Mouse (Mus musculus) heart, embryonic 14.5 days (tissue): ENCODE data around the gene Ipo8. TPM values are rescaled to one million over a fixed set of nuclear protein-coding genes. Genes with fewer than 3 reads are reported as not detected.

Experiments used
- ATAC-seq: fragments of 200-750 bp; cut with Nextera tagmentation; 2 replicates; pipeline ENCODE4 v1.8.0; 2017; ENCODE audit warnings: low read depth, moderate TSS enrichment; ENCODE audit not compliant: insufficient number of reproducible peaks, insufficient read depth, low FRiP score
- H3K27ac ChIP-seq, 2 experiments: fragments of 200-500 bp in 1 of 2; fragments of 300-500 bp in 1 of 2; sonication (generic) in 1 of 2; replicated peaks in 1 of 2; 2 replicates each; pipeline ENCODE4 v1.5.1; 2012 to 2014; ENCODE audit warnings: low read depth in 2 of 2, low read length in 2 of 2, control low read depth in 1 of 2, mild to moderate bottlenecking in 1 of 2, mixed read lengths in 1 of 2; ENCODE audit not compliant: control insufficient read depth in 1 of 2, insufficient read depth in 1 of 2
- H3K27me3 ChIP-seq: fragments of 300-500 bp; sonication (generic); 2 replicates; pipeline ENCODE4 v1.6.1; 2014; ENCODE audit warnings: mild to moderate bottlenecking, low read length, control low read depth; ENCODE audit not compliant: control insufficient read depth, insufficient read depth
- H3K36me3 ChIP-seq: fragments of 300-500 bp; sonication (generic); 2 replicates; pipeline ENCODE4 v1.6.1; 2014; ENCODE audit warnings: mild to moderate bottlenecking, control low read depth, low read length, mixed read lengths; ENCODE audit not compliant: control insufficient read depth, insufficient read depth
- H3K4me1 ChIP-seq, 2 experiments: fragments of 200-500 bp in 1 of 2; fragments of 300-500 bp in 1 of 2; sonication (generic) in 1 of 2; 2 replicates each; pipeline ENCODE4 v1.6.1; 2012 to 2014; ENCODE audit warnings: low read length in 2 of 2, control low read depth in 1 of 2, mixed read lengths in 1 of 2; ENCODE audit not compliant: control insufficient read depth in 2 of 2, insufficient read depth in 2 of 2
- H3K4me2 ChIP-seq: fragments of 300-500 bp; sonication (generic); 2 replicates; pipeline ENCODE4 v1.6.1; 2014; ENCODE audit warnings: mild to moderate bottlenecking, low read length
- H3K4me3 ChIP-seq, 2 experiments: fragments of 200-500 bp in 1 of 2; fragments of 300-500 bp in 1 of 2; sonication (generic) in 1 of 2; 2 replicates each; pipeline ENCODE4 v1.5.1; 2012 to 2014; ENCODE audit warnings: low read length in 2 of 2, mild to moderate bottlenecking in 2 of 2, control low read depth in 1 of 2, low read depth in 1 of 2, moderate library complexity in 1 of 2; ENCODE audit not compliant: control insufficient read depth in 1 of 2, insufficient read depth in 1 of 2
- H3K9ac ChIP-seq: fragments of 300-500 bp; sonication (generic); 2 replicates; pipeline ENCODE4 v1.6.1; 2014; ENCODE audit warnings: mild to moderate bottlenecking, low read length
- H3K9me3 ChIP-seq: fragments of 300-500 bp; sonication (generic); 2 replicates; pipeline ENCODE4 v1.6.1; 2016; ENCODE audit warnings: low read length, control low read depth; ENCODE audit not compliant: control insufficient read depth
- WGBS: fragments of 180-500 bp; shearing (Covaris S2); extraction: QIAGEN DNeasy Blood & Tissue Kit; methylation state at CpG from one replicate; pipeline ENCODE4 v1.1.7; 2014; 5-methylcytosine and 5-hydroxymethylcytosine counted together
- polyA plus RNA-seq: library from polyadenylated mRNA; unstranded; fragments of >200 nt; fragmentation: Nextera tagmentation; extraction: Ambion mirVana; gene quantifications from 2 replicates; pipeline ENCODE4 v1.2.1, GENCODE M21; 2014

Gene Ipo8
- polyA plus RNA-seq, 1 experiment from 2014 or later, result 17.7 TPM

DNA sequence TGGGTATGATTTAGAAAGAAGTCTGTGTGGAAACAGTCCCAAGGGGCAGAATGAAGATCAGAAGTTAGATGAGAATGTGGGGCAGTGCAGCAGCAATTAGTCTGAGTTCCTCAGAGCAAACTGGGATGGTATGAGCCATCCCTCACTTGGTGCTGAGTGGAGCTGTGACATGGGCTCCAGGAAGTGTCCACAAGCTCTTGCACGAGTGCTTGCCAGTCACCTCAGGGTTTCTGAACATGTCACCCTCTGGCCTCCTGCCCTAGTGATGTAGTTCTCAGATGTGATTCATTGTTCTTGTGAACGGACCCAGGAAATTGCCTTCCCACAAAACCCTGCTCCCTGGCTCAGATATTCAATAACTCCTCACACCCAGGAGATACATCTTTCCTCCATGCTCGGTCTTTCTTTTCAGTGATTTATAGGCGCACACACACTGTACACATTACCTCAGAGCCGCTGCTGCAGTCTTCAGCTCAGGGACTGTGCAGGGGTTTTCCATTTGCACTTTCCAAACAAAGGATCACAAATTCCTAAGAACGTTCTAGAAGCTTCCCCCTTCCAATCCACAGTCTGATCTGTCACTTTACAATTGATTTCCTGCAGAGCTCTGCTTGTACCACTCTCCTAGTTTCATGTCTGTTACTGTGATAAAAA is 103.3 kb downstream of the Ipo8 start:
- Histone ChIP-seq H3K27me3 (no peaks in the 10 kb centered on the region), H3K4me1 (peaks cover 2 to 4% of the 10 kb centered on the region in 2 experiments; a peak in 2 of 4 replicates), H3K9me3 (no peaks in the 10 kb centered on the region), H3K27ac (no peak overlapping the region), H3K4me3 (no peak overlapping the region), H3K36me3 (no peaks in the 10 kb centered on the region), H3K9ac (no peak overlapping the region), H3K4me2 (no peak overlapping the region)
- 57% methylated on average over 6 of the region's 6 CpGs for WGBS
- no peak for ATAC-seq

DNA sequence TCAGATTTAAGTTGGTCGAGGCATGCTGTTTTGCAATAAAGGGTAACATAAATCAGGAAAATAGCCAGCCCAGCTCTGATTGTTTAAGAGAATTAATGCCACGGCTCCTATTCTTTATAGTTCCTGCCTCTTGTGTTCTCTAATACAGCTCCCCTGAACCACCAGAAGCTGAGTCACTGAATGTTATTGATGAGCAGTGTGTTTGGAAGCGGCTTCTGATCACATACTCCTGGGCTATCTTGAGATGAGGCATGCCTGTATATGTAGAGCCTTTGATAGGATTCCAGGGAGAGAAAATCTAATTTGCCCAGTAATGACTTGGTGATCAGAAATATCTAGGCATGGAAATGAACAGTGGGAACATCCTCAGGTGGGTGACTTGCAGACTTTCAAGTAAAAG is 106.8 kb downstream of the Ipo8 start:
- Histone ChIP-seq H3K36me3 (no peaks in the 10 kb centered on the region), H3K27ac (no peak overlapping the region), H3K27me3 (no peaks in the 10 kb centered on the region), H3K9ac (no peak overlapping the region), H3K9me3 (no peaks in the 10 kb centered on the region), H3K4me2 (no peak overlapping the region), H3K4me3 (no peak overlapping the region), H3K4me1 (peaks cover 2 to 4% of the 10 kb centered on the region in 2 experiments; a peak in 2 of 4 replicates)
- no peak for ATAC-seq
- WGBS, result 69% methylated on average over 3 of the region's 3 CpGs

Other genes with a start within 250 kb of the Ipo8 start
- 10.1 and 10.5 TPM in 2 replicates for gene Caprin2, start 64.8 kb upstream of the Ipo8 start, polyA plus RNA-seq
- 60.9 and 62.0 TPM in 2 replicates for gene Sinhcaf, start 115.0 kb upstream of the Ipo8 start, polyA plus RNA-seq